Mouse (Mus musculus) retina, postnatal 1 day (tissue): ENCODE measurements at regions not wholly inside any gene's neighbourhood (a gene's known extent, or its start where the extent isn't known, plus 50 kb on each side); places are given as distances from the start of the nearest gene placed in this dataset.

Experiments
- DNase-seq: peaks from one replicate; pipeline ENCODE4 v3.0.0-alpha.2; 2012

DNA sequence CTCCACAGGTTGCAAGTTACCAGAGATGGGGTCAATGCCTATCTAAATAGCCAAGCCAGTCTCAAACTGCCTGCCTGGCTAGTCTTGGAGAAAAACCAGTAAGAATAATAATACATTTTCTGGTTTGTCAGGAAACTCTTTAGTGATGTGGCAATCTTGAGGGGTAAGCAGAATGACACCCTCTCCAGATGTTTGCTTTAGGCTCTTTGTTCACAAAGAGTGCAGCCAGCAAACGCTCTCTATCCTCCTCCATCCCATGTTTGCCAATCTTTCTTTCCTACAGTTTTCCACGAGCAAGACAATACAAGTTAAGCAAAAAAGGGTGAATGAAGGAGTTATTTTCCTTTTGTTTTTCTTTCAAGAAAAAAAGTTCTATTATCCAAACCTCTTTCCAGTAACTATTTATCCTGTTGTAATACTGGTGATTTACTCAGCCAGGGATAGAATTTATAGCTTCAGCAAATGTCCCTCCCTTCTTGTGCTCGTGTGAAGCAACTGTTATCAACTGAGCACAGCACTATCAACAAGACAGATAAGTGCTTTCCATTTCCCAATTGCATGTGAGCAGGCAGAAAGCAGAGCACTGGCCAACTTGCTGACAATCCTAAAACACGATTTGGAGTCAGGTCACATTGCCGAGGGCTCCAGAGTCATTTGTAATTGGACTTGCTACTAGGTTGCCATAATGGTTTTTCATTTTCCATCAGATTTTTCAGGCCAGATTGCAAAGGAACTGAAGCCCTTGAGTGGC is 873.5 kb downstream of the Rapgef2 start:
- no peak for DNase-seq

DNA sequence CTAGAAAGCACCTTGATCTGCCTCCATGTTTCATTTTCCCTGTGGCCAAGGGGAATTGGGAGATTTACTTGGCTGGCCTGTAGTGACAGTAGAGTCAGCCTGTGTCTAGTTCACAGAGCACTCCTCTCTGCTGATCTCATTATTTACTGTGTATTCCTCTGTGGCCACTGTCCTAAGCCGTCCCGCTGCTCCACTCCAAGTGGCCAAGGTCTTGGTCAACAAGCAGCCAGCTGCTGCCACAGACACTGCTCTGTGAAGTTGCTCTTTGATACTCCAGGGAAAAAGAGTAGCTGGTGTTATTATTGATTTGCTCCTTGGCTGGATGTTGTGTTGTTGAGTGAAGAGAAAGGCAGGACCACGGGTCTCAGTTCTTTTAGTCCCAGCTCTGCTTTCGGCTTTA is 874.9 kb downstream of the Rapgef2 start:
- no peak for DNase-seq

DNA sequence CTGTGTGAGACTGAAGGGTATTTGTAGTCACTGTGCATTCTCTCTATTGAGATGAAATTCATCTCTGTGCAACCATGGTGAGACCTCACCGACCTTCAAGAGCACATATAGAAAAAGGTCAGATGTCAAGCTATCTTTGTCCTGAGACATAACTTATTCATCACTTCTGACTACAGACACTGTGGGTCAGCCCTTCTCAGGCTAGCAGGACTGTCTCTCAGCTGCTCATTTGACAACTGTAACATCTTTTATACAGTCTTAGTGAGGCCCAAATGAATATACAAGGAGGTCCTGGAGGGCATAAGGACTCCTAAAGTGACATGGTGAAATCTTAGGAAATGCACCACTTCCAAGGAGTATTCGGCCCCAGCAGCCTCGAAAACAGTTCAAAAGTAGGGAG is 877.1 kb downstream of the Rapgef2 start:
- no peak for DNase-seq

DNA sequence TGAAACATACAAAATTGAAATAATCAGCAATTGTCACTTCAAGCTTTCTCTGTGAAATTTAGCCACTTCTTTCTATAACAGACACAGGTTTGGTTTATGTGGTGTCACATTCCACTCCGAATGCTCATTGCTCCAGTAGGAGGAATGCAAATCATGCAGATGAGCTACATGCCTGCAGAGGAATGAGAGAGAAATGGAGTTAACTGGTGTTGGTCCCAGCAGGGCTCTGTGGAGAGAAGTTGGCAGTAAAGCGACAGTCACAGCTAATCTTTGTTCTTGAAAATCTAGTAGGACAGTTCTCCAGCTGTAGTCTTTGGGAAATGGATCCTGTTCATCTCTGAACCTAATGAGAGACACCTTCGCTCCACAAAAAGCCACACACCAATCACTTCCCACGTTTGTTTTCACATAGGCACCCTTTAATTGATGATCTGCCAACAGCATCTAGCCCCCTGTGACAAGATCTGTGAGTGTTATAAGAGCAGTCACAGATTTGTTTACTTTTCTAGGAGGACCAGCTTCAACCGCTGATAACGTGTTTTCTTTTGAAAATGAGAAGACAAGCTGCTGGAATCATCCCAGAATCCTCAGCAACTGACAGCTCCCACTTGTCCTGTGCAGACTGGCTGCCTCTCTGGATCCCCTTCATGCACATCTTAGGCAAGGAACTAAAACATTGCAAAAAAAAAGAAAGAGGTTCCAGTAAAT is 880.4 kb downstream of the Rapgef2 start:
- DNase-seq = no peak

DNA sequence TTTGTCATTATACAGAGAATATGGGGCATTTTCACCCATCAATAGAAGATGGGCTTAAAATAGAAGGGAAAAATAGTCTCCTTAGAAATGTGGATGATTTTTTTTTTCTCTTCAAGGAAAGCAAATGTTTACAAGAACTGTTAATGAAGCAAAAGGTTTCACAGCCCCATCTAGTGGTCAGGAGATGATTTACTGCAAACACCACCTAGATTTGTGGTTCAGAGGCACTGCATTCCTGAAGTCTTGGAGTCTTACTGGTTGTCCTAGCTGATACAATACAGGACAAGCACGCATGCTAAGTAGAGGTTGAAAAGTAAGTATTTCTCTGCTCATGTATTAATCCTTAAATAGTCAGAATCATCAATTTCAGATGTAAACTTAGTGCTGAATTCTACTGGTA is 927.9 kb downstream of the Rapgef2 start:
- DNase-seq = peak; percentile 75

DNA sequence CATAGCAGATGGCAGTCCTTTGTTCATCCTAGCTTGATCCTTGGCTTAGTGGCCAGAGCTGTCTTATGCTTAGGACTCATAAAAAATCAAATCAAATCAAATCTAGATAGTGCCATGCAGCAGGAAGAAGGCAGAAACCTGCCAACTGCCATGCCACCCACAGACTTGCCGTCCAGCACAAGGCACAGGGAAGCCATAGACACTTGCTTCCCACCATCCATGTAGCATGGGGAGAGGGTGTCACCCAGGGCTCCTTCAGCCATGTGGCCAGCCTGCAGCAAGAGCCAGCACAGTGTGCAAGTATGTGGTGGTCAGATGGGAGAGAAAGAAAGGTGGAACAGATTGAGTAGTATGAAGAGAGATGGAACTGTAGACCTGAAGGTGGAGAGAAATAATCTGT is 946.4 kb downstream of the Rapgef2 start:
- DNase-seq = no peak

DNA sequence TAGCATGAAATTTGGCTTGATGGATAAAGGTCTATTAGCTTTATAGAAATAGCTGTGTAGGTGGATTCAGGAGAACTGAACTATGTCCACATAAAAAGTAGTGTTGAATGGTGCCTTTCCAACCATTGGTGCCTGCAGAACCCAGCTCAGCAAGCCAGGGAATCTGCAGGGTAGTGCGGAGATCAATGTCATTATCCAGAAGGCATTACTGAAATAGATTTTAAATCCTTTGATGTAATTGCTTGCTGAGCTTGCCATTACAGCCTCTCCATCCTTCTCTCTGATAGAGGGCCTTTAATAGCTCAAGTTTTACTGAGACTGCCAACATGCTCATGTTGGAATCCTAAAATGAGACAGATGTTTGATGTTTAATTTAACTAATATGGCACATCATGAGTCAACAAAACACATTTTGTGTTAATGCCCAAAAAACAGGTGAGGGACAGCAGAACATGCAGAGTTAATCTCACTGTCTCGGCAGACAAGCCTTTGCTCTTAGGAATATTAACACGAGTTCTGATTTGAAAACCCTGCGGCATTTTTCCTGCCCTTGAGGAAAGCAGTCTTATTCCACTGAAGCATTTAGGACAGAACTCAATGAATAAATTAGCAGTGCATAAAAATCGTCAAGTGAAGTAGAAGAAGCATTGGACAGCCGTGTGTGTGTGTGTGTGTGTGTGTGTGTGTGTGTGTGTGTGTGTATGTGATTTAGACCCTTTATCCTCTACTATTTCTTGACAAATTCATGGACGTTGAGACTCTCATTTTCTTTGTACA is 974.5 kb downstream of the Rapgef2 start:
- DNase-seq = peak; percentile 60

DNA sequence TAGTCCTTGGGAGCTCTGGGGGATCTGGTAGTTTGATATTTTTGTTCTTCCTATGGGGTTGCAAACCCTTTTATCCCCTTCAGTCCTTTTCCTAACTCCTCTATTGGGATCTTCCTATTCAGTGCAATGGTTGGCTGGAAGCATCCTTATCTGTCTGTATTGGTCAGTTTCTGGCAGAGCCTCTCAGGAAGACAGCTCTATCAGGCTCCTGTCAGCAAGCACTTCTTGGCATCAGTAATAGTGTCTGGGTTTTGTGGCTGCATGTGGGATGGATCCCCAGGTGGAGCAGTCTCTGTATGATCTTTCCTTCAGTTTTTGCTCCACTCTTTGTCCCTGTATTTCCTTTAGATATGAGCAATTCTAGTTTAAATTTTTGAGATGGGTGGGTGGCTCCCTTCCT is 985.8 kb downstream of the Rapgef2 start:
- no peak for DNase-seq

DNA sequence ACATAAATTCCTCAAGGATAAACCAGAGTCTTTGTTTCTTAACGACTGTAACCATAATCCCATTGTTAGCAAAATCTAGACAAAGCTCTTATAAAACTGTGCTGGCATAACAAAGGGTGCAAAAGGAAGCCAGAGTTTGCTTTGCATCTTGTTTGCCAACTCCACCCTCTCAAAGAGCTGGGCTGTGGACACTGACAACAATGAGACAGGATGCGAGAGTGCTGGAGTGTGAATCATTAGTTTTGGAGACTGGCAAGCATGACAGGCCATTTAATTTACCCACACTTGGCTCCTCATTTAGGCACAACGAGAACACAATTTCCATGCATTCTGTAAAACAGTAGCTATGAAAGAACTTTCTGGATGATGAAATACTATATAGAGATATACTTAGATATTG is 994.4 kb downstream of the Rapgef2 start:
- DNase-seq = peak; percentile 76

DNA sequence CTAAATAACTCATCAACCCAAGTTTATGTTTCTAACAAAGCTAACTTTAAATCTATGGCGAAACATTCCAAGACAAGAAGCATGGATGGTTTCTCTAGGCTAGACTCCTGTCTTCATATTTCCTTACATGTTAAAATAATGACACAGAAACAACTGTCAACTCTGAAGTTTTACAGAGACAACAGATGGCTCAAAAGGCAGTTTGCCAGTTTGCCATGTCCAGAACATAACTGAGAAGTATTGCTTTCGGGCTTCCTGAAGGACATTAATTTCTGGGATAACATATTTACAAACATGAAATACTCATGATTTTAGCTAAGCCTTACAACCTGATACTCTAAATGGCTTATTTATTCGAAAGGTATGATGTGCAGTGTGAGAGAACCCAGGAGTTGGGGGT is 1002.2 kb downstream of the Rapgef2 start:
- DNase-seq = no peak

DNA sequence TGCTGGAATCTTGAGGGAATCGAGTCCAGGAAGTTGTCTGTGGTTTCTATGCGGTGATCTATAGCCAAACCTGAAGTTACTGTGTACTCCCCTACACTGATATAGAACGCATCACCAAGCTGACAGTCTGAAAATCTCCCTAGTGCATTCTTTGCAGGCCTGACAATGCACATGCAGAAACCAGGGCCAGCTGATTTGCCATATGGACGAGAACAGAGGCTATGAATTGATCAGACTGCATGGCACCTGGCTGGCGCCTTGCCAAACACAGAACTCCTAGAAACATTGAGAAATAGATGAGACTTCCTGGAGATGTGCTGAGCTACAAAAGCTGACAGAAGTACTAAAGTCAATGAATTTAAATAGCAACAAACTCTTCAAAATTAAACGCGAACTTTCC is 1049.4 kb downstream of the Rapgef2 start:
- DNase-seq = peak; percentile 2

DNA sequence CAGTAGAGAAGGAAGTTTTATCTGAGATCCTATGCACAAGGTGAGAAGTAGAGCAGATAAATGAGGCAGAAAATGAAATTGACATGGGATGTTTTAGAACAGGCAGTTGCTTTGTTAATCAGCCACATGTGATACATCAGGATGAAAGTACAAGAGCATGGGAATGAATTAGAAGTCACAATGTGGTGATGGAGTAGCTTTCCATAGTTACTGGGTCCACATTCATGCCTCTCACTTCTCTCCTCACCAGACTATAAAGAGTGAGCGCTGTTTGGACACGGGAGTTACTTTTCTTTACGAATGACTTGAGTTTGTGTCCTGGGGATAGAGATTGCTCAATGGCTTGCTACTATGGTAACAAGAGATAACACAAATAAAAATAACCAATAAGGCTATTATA is 1076.6 kb downstream of the Rapgef2 start:
- peak; percentile 1 for DNase-seq

DNA sequence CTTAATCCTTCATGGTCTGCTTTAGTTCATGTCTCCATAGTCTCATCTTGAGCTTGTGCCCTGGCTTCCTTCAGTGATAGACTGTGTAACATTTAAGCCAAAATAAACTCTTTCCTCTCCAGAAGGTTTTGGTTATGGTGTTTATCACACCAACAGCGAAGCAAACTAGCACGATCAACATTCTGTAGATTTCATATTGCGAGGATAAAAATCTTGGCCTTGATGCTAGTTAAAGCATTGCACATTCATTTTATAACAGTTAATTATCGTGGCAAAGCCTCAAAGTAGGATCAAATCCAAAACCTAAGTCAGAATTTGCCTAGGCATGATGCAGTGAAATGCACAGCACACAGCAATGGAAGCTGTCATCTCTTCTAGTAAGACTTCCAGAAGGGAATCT is 1123.7 kb downstream of the Rapgef2 start:
- no peak for DNase-seq

DNA sequence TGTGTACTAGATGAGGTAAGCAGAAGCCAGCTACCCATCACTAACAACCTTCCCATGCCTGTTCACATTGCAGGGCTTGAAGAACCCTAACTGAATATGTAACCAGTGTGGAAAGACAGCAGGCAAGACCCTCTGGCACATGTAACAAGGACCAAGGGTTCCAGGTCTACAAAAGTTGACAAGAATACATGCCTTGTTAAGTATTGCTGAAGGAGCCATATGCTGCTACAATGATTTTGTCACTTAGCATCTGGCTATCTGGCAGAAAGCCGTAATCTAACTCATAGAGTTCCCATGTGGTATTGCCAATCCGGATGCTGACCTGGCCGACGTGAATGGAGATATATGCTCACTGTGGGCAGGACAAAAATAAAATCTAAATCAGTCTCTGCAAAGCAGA is 1127.9 kb downstream of the Rapgef2 start:
- DNase-seq = no peak
